In genomic region chr2:18050541-18050985, GRCm38 (mm10) we compare ENCODE assay signal across 8 mouse cellular contexts. TPM values are rescaled to one million over a fixed set of nuclear protein-coding genes. Genes with fewer than 3 reads are reported as not detected.
DNase-seq lines count a peak whose midpoint lies in the region; ATAC-seq and TF ChIP-seq lines count a peak whose summit lies in the region.

No protein-coding gene starts in this region.

- no peaks in the 10 kb centered on the region for H3K9me3 ChIP-seq in embryonic facial prominence, embryonic 14.5 days (ENCODE audit: control insufficient read depth, low read length)
- H3K9me3 ChIP-seq in hindbrain, embryonic 16.5 days (ENCODE audit: control insufficient read depth, low read length) = no peaks in the 10 kb centered on the region
- H3K9me3 ChIP-seq in midbrain, embryonic 12.5 days = no peaks in the 10 kb centered on the region

- H3K36me3 ChIP-seq in kidney, adult 2 months (ENCODE audit: control insufficient read depth, insufficient read depth, low read length) = no peaks in the 10 kb centered on the region
- no peaks in the 10 kb centered on the region for H3K36me3 ChIP-seq in embryonic facial prominence, embryonic 14.5 days (ENCODE audit: control insufficient read depth, insufficient read depth, low read length)
- no peaks in the 10 kb centered on the region for H3K36me3 ChIP-seq in hindbrain, embryonic 16.5 days (ENCODE audit: control insufficient read depth, insufficient read depth, low read length)
- no peaks in the 10 kb centered on the region for H3K36me3 ChIP-seq in midbrain, embryonic 12.5 days

- 35% methylated on average over 10 of the region's 10 CpGs for WGBS in kidney, adult 2 months
- WGBS in embryonic facial prominence, embryonic 14.5 days = 8% methylated on average over 10 of the region's 10 CpGs
- 9% methylated on average over 10 of the region's 10 CpGs for WGBS in hindbrain, embryonic 16.5 days
- WGBS in midbrain, embryonic 12.5 days = 3% methylated on average over 10 of the region's 10 CpGs

- peak overlapping the region; percentile 89 for H3K4me2 ChIP-seq in embryonic facial prominence, embryonic 14.5 days (ENCODE audit: low read depth, low read length)
- peak overlapping the region; percentile 70 for H3K4me2 ChIP-seq in hindbrain, embryonic 16.5 days (ENCODE audit: low read length)
- H3K4me2 ChIP-seq in midbrain, embryonic 12.5 days (replicated peaks) = peak overlapping the region; percentile 70

- peak overlapping the region; percentile 100 for H3K9ac ChIP-seq in embryonic facial prominence, embryonic 14.5 days (ENCODE audit: low read depth, low read length)
- peak overlapping the region; percentile 36; the same call in 1 of the 2 replicates for H3K9ac ChIP-seq in hindbrain, embryonic 16.5 days (ENCODE audit: low read depth, low read length)
- peak overlapping the region; percentile 100 for H3K9ac ChIP-seq in midbrain, embryonic 12.5 days (replicated peaks)

- peak overlapping the region; percentile 43 for H3K4me3 ChIP-seq in kidney, adult 2 months (ENCODE audit: insufficient read depth, low read depth, low read length)
- H3K4me3 ChIP-seq in embryonic facial prominence, embryonic 14.5 days (ENCODE audit: low read depth, low read length) = peak overlapping the region; percentile 91
- H3K4me3 ChIP-seq in hindbrain, embryonic 16.5 days (ENCODE audit: low read length) = peak overlapping the region; percentile 10
- peak overlapping the region; percentile 99 for H3K4me3 ChIP-seq in midbrain, embryonic 12.5 days

- peaks cover 13% of the 10 kb centered on the region; the same call in 1 of the 2 replicates for H3K4me1 ChIP-seq in kidney, adult 2 months (ENCODE audit: control insufficient read depth, insufficient read depth, low read length)
- H3K4me1 ChIP-seq in embryonic facial prominence, embryonic 14.5 days (ENCODE audit: control insufficient read depth, insufficient read depth, low read length) = peaks cover 38% of the 10 kb centered on the region
- H3K4me1 ChIP-seq in hindbrain, embryonic 16.5 days (ENCODE audit: control insufficient read depth, insufficient read depth, low read depth, low read length) = peaks cover 14% of the 10 kb centered on the region
- H3K4me1 ChIP-seq in midbrain, embryonic 12.5 days = peaks cover 40% of the 10 kb centered on the region

- peak overlapping the region; percentile 77 for H3K27ac ChIP-seq in kidney, adult 2 months (ENCODE audit: insufficient read depth, low read depth, low read length)
- H3K27ac ChIP-seq in embryonic facial prominence, embryonic 14.5 days (replicated peaks; ENCODE audit: low read depth, low read length) = peak overlapping the region; percentile 99
- H3K27ac ChIP-seq in hindbrain, embryonic 16.5 days (ENCODE audit: low read depth, low read length) = peak overlapping the region; percentile 59; the same call in 1 of the 2 replicates
- H3K27ac ChIP-seq in midbrain, embryonic 12.5 days (replicated peaks) = peak overlapping the region; percentile 100

- H3K27me3 ChIP-seq in kidney, adult 2 months (replicated peaks; ENCODE audit: control insufficient read depth, insufficient read depth, low read length) = no peaks in the 10 kb centered on the region
- no peaks in the 10 kb centered on the region for H3K27me3 ChIP-seq in embryonic facial prominence, embryonic 14.5 days (replicated peaks; ENCODE audit: control insufficient read depth, insufficient read depth, low read length)
- H3K27me3 ChIP-seq in hindbrain, embryonic 16.5 days (replicated peaks; ENCODE audit: control insufficient read depth, insufficient read depth, low read length) = no peaks in the 10 kb centered on the region
- H3K27me3 ChIP-seq in midbrain, embryonic 12.5 days = no peaks in the 10 kb centered on the region

- ATAC-seq in embryonic facial prominence, embryonic 14.5 days (ENCODE audit: low read depth) = no peak
- ATAC-seq in hindbrain, embryonic 16.5 days = no peak
- ATAC-seq in midbrain, embryonic 12.5 days (ENCODE audit: low FRiP score, low read depth) = no peak

- DNase-seq in kidney, adult 2 months = peak; percentile 45
- no peak for DNase-seq in kidney, postnatal 25 days
- DNase-seq in embryonic facial prominence, embryonic 14.5 days (ENCODE audit: low spot score) = peak; percentile 79
- no peak for DNase-seq in layer of hippocampus, adult 9-11 months
- DNase-seq in ovary, postnatal 14 days (ENCODE audit: low spot score) = no peak
- no peak for DNase-seq in spleen, postnatal 14 days (ENCODE audit: low spot score in 2 of 2)

- no peak for TF ChIP-seq CTCF in kidney, adult 2 months (conservative IDR thresholded peaks at IDR 0.05; ENCODE audit: insufficient read depth, insufficient read length, low read depth, low read length)

- TF ChIP-seq POLR2A in kidney, adult 2 months (IDR thresholded peaks at IDR 0.05; ENCODE audit: low read depth, low read length) = no peak

RNA-seq across cellular contexts. Expression of gene Skida1, which starts 1.7 kb away (rescaled TPM):
- polyA plus RNA-seq in kidney, adult 2 months (2012; rRNA removed) = 2.4 and 3.7 TPM in 2 replicates
- 4.0 and 5.8 TPM in 2 replicates for polyA plus RNA-seq in embryonic facial prominence, embryonic 14.5 days (2014; fragmentation: Nextera tagmentation; extraction: Ambion mirVana)
- polyA plus RNA-seq in hindbrain, embryonic 16.5 days (2015; fragmentation: Nextera tagmentation; extraction: Ambion mirVana) = 4.4 and 5.8 TPM in 2 replicates
- 23.8 and 26.6 TPM in 2 replicates for polyA plus RNA-seq in midbrain, embryonic 12.5 days (2016; fragmentation: Nextera tagmentation; extraction: Ambion mirVana)

RNA-seq across cellular contexts. Expression of gene Mllt10, which starts 4.5 kb away (rescaled TPM):
- polyA plus RNA-seq in kidney, adult 2 months (2012; rRNA removed) = 29.3 and 32.7 TPM in 2 replicates
- polyA plus RNA-seq in embryonic facial prominence, embryonic 14.5 days (2014; fragmentation: Nextera tagmentation; extraction: Ambion mirVana) = 27.4 and 32.1 TPM in 2 replicates
- polyA plus RNA-seq in hindbrain, embryonic 16.5 days (2015; fragmentation: Nextera tagmentation; extraction: Ambion mirVana) = 37.5 and 42.9 TPM in 2 replicates
- polyA plus RNA-seq in midbrain, embryonic 12.5 days (2016; fragmentation: Nextera tagmentation; extraction: Ambion mirVana) = 64.9 and 70.4 TPM in 2 replicates

RNA-seq across cellular contexts. Expression of gene A930004D18Rik, which starts 13.0 kb away (rescaled TPM):
- 1.7 and 2.8 TPM in 2 replicates for polyA plus RNA-seq in kidney, adult 2 months (2012; rRNA removed)
- polyA plus RNA-seq in embryonic facial prominence, embryonic 14.5 days (2014; fragmentation: Nextera tagmentation; extraction: Ambion mirVana) = 6.9 and 9.1 TPM in 2 replicates
- polyA plus RNA-seq in hindbrain, embryonic 16.5 days (2015; fragmentation: Nextera tagmentation; extraction: Ambion mirVana) = 6.1 and 8.2 TPM in 2 replicates
- polyA plus RNA-seq in midbrain, embryonic 12.5 days (2016; fragmentation: Nextera tagmentation; extraction: Ambion mirVana) = 20.5 and 21.5 TPM in 2 replicates

RNA-seq across cellular contexts. Expression of gene H2al2a, which starts 53.8 kb away (rescaled TPM):
- polyA plus RNA-seq in kidney, adult 2 months (2012; rRNA removed) = 0.41 TPM in 1 of 2 replicates, not detected in the other
- not detected in 2 replicates for polyA plus RNA-seq in embryonic facial prominence, embryonic 14.5 days (2014; fragmentation: Nextera tagmentation; extraction: Ambion mirVana)
- polyA plus RNA-seq in hindbrain, embryonic 16.5 days (2015; fragmentation: Nextera tagmentation; extraction: Ambion mirVana) = not detected in 2 replicates
- not detected in 2 replicates for polyA plus RNA-seq in midbrain, embryonic 12.5 days (2016; fragmentation: Nextera tagmentation; extraction: Ambion mirVana)

Comparison
In these comparisons a context has a peak if more than half of its experiments do, and no peak if none do; other contexts are left out.
1. DNase-seq: peak in kidney, adult 2 months (single experiment) and embryonic facial prominence, embryonic 14.5 days (single experiment); none in kidney, postnatal 25 days (0 of 2), layer of hippocampus, adult 9-11 months (single experiment), ovary, postnatal 14 days (single experiment) and spleen, postnatal 14 days (0 of 2).
2. H3K4me3 ChIP-seq: peak in every context shown above with its lines; median percentile 99 in midbrain, embryonic 12.5 days; 91 in embryonic facial prominence, embryonic 14.5 days; 43 in kidney, adult 2 months; 10 in hindbrain, embryonic 16.5 days.
3. H3K9ac ChIP-seq: peak in every context shown above with its lines; median percentile 100 in embryonic facial prominence, embryonic 14.5 days; 100 in midbrain, embryonic 12.5 days; 36 in hindbrain, embryonic 16.5 days.
4. Peak in every context shown above with its lines, with median percentiles within 50 percentile points of each other: H3K27ac ChIP-seq and H3K4me2 ChIP-seq.